Mouse (Mus musculus) liver, embryonic 11.5 days (tissue): ENCODE data around the gene Mob3a. TPM values are rescaled to one million over a fixed set of nuclear protein-coding genes. Genes with fewer than 3 reads are reported as not detected.

Experiments used
- ATAC-seq: fragments of 200-750 bp; cut with Nextera tagmentation; replicated peaks from 2 replicates; pipeline ENCODE4 v1.8.0; 2017; ENCODE audit warnings: moderate number of reproducible peaks, mild to moderate bottlenecking, moderate TSS enrichment, moderate library complexity; ENCODE audit not compliant: low FRiP score
- DNase-seq: peaks from one replicate; pipeline ENCODE4 v3.0.0-alpha.2; 2017; ENCODE audit warnings: low spot score
- H3K27ac ChIP-seq: fragments of 300-500 bp; sonication (generic); 2 replicates; pipeline ENCODE4 v1.5.1; 2014; ENCODE audit warnings: mild to moderate bottlenecking, low read depth, low read length, control low read depth
- H3K27me3 ChIP-seq: fragments of 300-500 bp; sonication (generic); replicated peaks from 2 replicates; pipeline ENCODE4 v1.6.1; 2014; ENCODE audit warnings: low read length, mixed read lengths; ENCODE audit not compliant: control insufficient read depth, insufficient read depth
- H3K36me3 ChIP-seq: fragments of 300-500 bp; sonication (generic); 2 replicates; pipeline ENCODE4 v1.6.1; 2014; ENCODE audit warnings: mild to moderate bottlenecking, low read length, moderate library complexity, mixed read lengths; ENCODE audit not compliant: control insufficient read depth, insufficient read depth
- H3K4me1 ChIP-seq: fragments of 300-500 bp; sonication (generic); replicated peaks from 2 replicates; pipeline ENCODE4 v1.6.1; 2014; ENCODE audit warnings: low read length, mixed read lengths; ENCODE audit not compliant: control insufficient read depth, insufficient read depth
- H3K4me2 ChIP-seq: fragments of 300-500 bp; sonication (generic); 2 replicates; pipeline ENCODE4 v1.6.1; 2014; ENCODE audit warnings: mild to moderate bottlenecking, control low read depth, moderate library complexity
- H3K4me3 ChIP-seq: fragments of 300-500 bp; sonication (generic); 2 replicates; pipeline ENCODE4 v1.5.1; 2014; ENCODE audit warnings: low read depth, low read length, control low read depth
- H3K9ac ChIP-seq: fragments of 300-500 bp; sonication (generic); 2 replicates; pipeline ENCODE4 v1.6.1; 2014; ENCODE audit warnings: low read depth, low read length, control low read depth
- H3K9me3 ChIP-seq: fragments of 300-500 bp; sonication (generic); 2 replicates; pipeline ENCODE4 v1.6.1; 2016; ENCODE audit warnings: low read length, inconsistent platforms, mixed read lengths; ENCODE audit not compliant: control insufficient read depth
- WGBS: fragments of 180-500 bp; shearing (Covaris S2); extraction: QIAGEN DNeasy Blood & Tissue Kit; methylation state at CpG from one replicate; pipeline ENCODE4 v1.1.7; 2014; 5-methylcytosine and 5-hydroxymethylcytosine counted together
- polyA plus RNA-seq: library from polyadenylated mRNA; unstranded; fragments of >200 nt; fragmentation: Nextera tagmentation; extraction: Ambion mirVana; gene quantifications from 2 replicates; pipeline ENCODE4 v1.2.1, GENCODE M21; 2014

The Mob3a gene
- polyA plus RNA-seq, 1 experiment from 2014 or later: 56.7 TPM

DNA sequence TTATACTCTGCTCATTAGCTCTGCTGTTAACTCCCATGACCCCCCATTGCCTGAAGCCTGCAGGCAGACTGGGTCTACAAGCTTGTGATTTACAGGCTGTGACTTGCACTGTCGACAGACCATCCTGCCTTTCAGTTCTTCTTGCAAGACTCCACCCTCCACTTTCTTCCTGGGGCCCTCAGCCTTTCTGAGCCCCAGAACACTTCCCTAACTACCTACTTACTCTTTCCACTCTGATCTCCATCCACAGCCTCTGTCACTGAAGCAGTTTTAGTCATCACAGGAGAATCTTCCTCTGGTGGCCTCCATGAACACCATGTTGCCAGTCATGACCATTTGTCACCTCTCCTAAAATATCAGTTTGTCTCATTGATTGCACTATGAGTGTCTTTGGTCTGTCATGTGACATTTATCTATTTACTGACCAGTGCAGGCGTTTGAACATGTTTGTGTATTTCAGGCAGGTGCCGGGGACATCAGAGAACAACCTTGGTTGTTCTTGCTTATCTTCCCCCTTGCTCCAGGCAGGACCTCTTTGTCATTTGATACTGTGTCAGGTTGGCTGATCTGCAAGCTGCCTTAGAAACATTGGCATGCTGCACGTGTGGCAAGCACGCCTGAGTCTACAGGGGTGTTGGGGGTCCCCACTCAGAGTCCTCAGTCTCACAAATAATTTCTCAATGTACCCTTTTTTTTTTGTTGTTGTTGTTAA lies 38.1 kb downstream of the Mob3a start:
- no peaks in the 10 kb centered on the region for H3K9me3 ChIP-seq

DNA sequence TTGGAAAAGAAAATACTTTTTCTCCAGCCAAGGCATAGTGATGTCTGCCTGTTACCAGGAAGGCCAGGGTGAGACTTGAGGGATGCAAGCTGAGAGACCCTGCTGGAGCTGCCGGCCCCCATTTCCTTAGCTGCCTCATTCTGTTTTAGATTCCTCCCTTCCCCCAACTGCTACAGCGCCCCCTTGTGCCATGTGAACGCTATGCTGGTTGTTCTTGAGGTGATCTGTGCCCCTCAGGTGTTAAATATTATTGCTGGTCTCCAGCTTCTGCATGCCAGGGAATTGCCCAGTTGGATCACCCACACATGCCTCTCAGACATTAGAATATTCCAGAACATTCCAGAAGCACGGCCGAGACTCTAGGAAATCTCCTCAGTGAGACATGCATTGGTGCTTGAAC lies 40.6 kb downstream of the Mob3a start:
- 33% methylated on average over 5 of the region's 5 CpGs for WGBS
- DNase-seq (no peak), ATAC-seq (no peak)
- H3K9me3 ChIP-seq: no peaks in the 10 kb centered on the region
- no peak overlapping the region for H3K4me3 ChIP-seq
- no peak overlapping the region for H3K9ac ChIP-seq
- H3K27ac ChIP-seq: no peak overlapping the region
- no peak overlapping the region for H3K4me2 ChIP-seq
- H3K36me3 ChIP-seq: peaks cover 3% of the 10 kb centered on the region; the same call in 1 of the 2 replicates
- peaks cover 49% of the 10 kb centered on the region for H3K4me1 ChIP-seq
- no peaks in the 10 kb centered on the region for H3K27me3 ChIP-seq

More for the DNA sequence above, 38.1 kb downstream of the Mob3a start:
- WGBS: 17% methylated on average over 5 of the region's 5 CpGs
- peak overlapping the region; percentile 72 for H3K27ac ChIP-seq
- H3K27me3 ChIP-seq: no peaks in the 10 kb centered on the region
- DNase-seq: no peak
- H3K4me1 ChIP-seq: peaks cover 39% of the 10 kb centered on the region
- ATAC-seq: no peak
- H3K36me3 ChIP-seq: peaks cover 28% of the 10 kb centered on the region
- H3K9ac ChIP-seq: peak overlapping the region; percentile 22
- peak overlapping the region; percentile 50; the same call in 1 of the 2 replicates for H3K4me2 ChIP-seq
- no peak overlapping the region for H3K4me3 ChIP-seq

DNA sequence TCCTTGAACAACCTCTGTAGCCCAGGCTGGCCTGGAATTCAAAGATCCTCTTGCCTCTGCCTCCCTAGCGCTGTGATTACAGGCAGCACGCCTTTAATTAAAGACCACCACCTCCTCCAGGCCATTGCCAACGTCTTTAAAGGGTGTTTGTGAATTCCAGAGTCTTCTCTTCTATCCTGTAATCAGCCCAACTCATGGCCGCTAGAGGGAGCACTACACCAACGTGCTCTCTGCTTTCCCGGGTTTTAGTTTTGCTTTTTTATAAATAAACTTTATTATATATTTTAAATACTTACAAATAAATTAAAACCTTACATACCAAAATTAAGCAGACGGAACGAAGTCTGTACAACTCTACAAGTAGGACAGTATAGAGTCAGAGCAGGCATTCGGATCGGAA lies 42.6 kb downstream of the Mob3a start:
- Histone ChIP-seq H3K4me3 (peak overlapping the region; percentile 26; the same call in 1 of the 2 replicates), H3K4me1 (peaks cover 38% of the 10 kb centered on the region), H3K4me2 (peak overlapping the region; percentile 55), H3K9ac (peak overlapping the region; percentile 52; the same call in 1 of the 2 replicates), H3K27ac (peak overlapping the region; percentile 32; the same call in 1 of the 2 replicates), H3K27me3 (no peaks in the 10 kb centered on the region), H3K36me3 (no peaks in the 10 kb centered on the region), H3K9me3 (no peaks in the 10 kb centered on the region)
- DNase-seq: no peak
- WGBS: 17% methylated on average over 10 of the region's 10 CpGs
- ATAC-seq: no peak

- Histone ChIP-seq H3K27ac (peak overlapping the region; percentile 32; the same call in 1 of the 2 replicates), H3K9ac (peak overlapping the region; percentile 52; the same call in 1 of the 2 replicates), H3K4me3 (peak overlapping the region; percentile 26; the same call in 1 of the 2 replicates), H3K9me3 (no peaks in the 10 kb centered on the region), H3K36me3 (no peaks in the 10 kb centered on the region), H3K4me1 (peaks cover 34% of the 10 kb centered on the region), H3K27me3 (no peaks in the 10 kb centered on the region), H3K4me2 (peak overlapping the region; percentile 55)
- DNase-seq (no peak), ATAC-seq (peak; percentile 44; the same call in 1 of the 2 replicates)
- 69% methylated on average over 4 of the region's 4 CpGs for WGBS
Observed at GRCm38 (mm10) chr10:80658841-80659202, 43.0 kb downstream of the Mob3a start.

- no peak overlapping the region for H3K4me3 ChIP-seq
Observed at GRCm38 (mm10) chr10:80658194-80658840, 43.5 kb downstream of the Mob3a start.

DNA sequence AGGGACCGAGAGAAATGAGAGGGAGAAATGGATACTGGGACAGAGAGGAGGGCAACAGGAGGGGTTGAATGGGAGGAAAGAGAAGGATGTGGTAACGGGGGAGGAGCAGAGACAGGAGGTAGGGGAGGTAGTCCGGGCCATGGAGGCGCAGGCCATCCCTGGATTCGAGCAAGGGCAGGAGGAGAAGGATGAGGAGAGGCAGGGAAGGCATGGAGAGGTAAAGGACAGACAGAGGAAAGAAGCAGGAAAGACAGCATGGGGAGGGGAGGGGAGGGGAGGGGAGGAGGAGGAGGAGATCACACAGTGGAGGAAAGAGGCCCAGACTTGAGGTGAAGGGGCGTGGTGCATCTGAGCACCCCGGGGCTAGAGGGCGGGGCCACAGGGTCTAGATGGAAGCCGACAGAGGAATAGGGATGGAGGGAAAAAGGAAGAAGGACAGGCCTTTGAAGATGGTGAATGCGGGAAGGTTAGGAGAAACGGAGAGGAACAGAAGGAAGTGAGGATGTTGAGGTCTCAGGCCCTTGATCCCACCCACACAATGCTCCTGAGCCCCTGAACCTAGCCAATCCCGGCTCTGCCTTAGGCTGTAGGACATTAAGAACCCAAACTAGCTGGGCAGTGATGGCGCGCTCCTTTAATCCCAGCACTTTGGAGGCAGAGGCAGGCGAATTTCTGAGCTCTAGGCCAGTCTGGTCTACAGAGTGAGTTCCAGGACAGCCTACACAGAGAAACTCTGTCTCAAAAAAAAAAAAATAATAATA lies 44.7 kb downstream of the Mob3a start, which contains the start of gene Btbd2:
Gene Btbd2 (minus strand): TSS at position 209 of the 761 bp plus-strand sequence.
- Histone ChIP-seq H3K4me1 (peaks cover 26% of the 10 kb centered on the region), H3K4me3 (peak within 1 kb of the TSS; percentile 98), H3K4me2 (peak within 1 kb of the TSS; percentile 96), H3K36me3 (no peaks in the 10 kb centered on the region), H3K9me3 (no peaks in the 10 kb centered on the region), H3K9ac (peak within 1 kb of the TSS; percentile 99), H3K27me3 (no peaks in the 10 kb centered on the region), H3K27ac (peak within 1 kb of the TSS; percentile 82)
- ATAC-seq (peak; percentile 32; the same call in 1 of the 2 replicates), DNase-seq (no peak)
- WGBS: 27% methylated on average over 15 of the region's 15 CpGs

More at GRCm38 (mm10) chr10:80658194-80658840, 43.5 kb downstream of the Mob3a start:
- Histone ChIP-seq H3K27me3 (no peaks in the 10 kb centered on the region), H3K27ac (peak overlapping the region; percentile 32; the same call in 1 of the 2 replicates), H3K4me2 (no peak overlapping the region; the same call in 1 of the 2 replicates), H3K4me1 (peaks cover 29% of the 10 kb centered on the region), H3K9ac (no peak overlapping the region), H3K9me3 (no peaks in the 10 kb centered on the region), H3K36me3 (no peaks in the 10 kb centered on the region)
- 87% methylated on average over 14 of the region's 14 CpGs for WGBS
- DNase-seq (no peak), ATAC-seq (no peak)

DNA sequence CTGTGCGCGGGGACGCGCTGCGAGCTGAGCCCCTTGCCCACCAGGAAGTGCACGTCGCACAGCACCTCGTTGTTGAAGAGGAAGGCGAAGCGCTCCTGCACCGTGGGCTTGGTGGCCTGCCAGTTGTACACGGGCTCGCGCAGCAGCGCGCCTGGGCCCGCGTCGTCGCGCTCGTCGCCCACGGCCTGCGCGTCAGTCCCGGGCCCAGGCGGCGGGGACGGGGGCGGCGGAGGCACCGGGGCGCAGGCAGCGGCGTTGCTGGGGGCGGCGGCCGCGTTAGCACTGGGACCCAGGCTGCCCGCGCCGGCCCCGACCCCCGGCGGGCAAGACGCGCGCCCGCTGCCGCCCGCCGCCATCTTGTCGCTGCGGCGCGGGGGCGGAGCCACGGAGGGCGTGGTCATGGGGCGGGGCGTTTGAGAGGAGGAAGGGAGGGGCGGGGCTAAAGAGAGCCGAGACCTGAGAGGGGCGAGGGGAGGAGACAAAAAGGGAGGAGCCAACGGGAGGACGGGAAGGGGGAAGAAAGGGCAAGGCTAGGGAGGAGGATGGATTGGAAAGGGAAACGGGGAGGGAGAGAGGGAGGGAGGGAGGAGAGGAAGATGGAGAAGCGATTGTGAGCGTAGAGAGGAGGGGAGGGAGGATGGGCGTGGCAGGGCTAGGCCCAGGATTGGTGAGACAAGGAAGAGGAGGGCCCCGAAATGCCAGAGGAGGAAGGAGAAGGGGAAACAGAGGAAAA lies 45.5 kb downstream of the Mob3a start:
- under 1% methylated on average over 51 of the region's 72 CpGs for WGBS
- peak; percentile 76 for ATAC-seq
- no peaks in the 10 kb centered on the region for H3K9me3 ChIP-seq

More for the DNA sequence above, 45.5 kb downstream of the Mob3a start:
- Histone ChIP-seq H3K9ac (peak overlapping the region; percentile 99), H3K27ac (peak overlapping the region; percentile 82), H3K4me1 (peaks cover 26% of the 10 kb centered on the region), H3K27me3 (no peaks in the 10 kb centered on the region), H3K4me2 (peak overlapping the region; percentile 96), H3K4me3 (peak overlapping the region; percentile 98), H3K36me3 (no peaks in the 10 kb centered on the region)
- peak; percentile 99 for DNase-seq
